Mouse (Mus musculus): Measurements from ENCODE around the gene Stx8. TPM values are rescaled to one million over a fixed set of nuclear protein-coding genes. Genes with fewer than 3 reads are reported as not detected.

Gene Stx8
- polyA plus RNA-seq, 1 experiment from 2014 or later, result 33.8 TPM

- Histone ChIP-seq H3K4me2 (no peak overlapping the region), H3K9me3 (replicated peaks) (no peaks in the 10 kb centered on the region), H3K27ac (no peak overlapping the region), H3K27me3 (replicated peaks) (no peaks in the 10 kb centered on the region), H3K9ac (no peak overlapping the region), H3K4me3 (no peak overlapping the region), H3K36me3 (no peaks in the 10 kb centered on the region), H3K4me1 (no peaks in the 10 kb centered on the region)
- ATAC-seq, result no peak
- 26% methylated on average over 3 of the region's 3 CpGs for WGBS (ENCODE audit: insufficient replicate concordance)
Measured at GRCm38 (mm10) chr11:68106053-68106452, 140.1 kb downstream of the Stx8 start.

- no peak overlapping the region for H3K27ac ChIP-seq
- H3K27me3 ChIP-seq (replicated peaks), result no peaks in the 10 kb centered on the region
- WGBS (ENCODE audit: insufficient replicate concordance), result 60% methylated on average over 11 of the region's 11 CpGs
- H3K4me3 ChIP-seq, result no peak overlapping the region
- no peaks in the 10 kb centered on the region for H3K36me3 ChIP-seq
- H3K9me3 ChIP-seq (replicated peaks), result no peaks in the 10 kb centered on the region
- no peak overlapping the region for H3K4me2 ChIP-seq
- no peaks in the 10 kb centered on the region for H3K4me1 ChIP-seq
- H3K9ac ChIP-seq, result no peak overlapping the region
- no peak for ATAC-seq
Measured at GRCm38 (mm10) chr11:68113454-68114100, 147.6 kb downstream of the Stx8 start.

GRCm38 (mm10) chr11:68114202-68114601 is 148.2 kb downstream of the Stx8 start:
- Histone ChIP-seq H3K9me3 (replicated peaks) (no peaks in the 10 kb centered on the region), H3K4me1 (no peaks in the 10 kb centered on the region), H3K27me3 (replicated peaks) (no peaks in the 10 kb centered on the region), H3K36me3 (no peaks in the 10 kb centered on the region), H3K27ac (no peak overlapping the region), H3K4me2 (no peak overlapping the region), H3K4me3 (no peak overlapping the region), H3K9ac (no peak overlapping the region)
- WGBS (ENCODE audit: insufficient replicate concordance), result 47% methylated on average over 6 of the region's 6 CpGs
- no peak for ATAC-seq

GRCm38 (mm10) chr11:68116157-68116556 is 150.2 kb downstream of the Stx8 start:
- no peaks in the 10 kb centered on the region for H3K27me3 ChIP-seq (replicated peaks)
- H3K9ac ChIP-seq, result no peak overlapping the region
- no peak for ATAC-seq
- no peaks in the 10 kb centered on the region for H3K36me3 ChIP-seq
- no peaks in the 10 kb centered on the region for H3K9me3 ChIP-seq (replicated peaks)
- H3K4me3 ChIP-seq, result no peak overlapping the region
- H3K27ac ChIP-seq, result no peak overlapping the region
- H3K4me2 ChIP-seq, result no peak overlapping the region
- WGBS (ENCODE audit: insufficient replicate concordance), result 35% methylated on average over 4 of the region's 4 CpGs
- H3K4me1 ChIP-seq, result no peaks in the 10 kb centered on the region

- Histone ChIP-seq H3K27me3 (replicated peaks) (no peaks in the 10 kb centered on the region), H3K4me3 (no peak overlapping the region), H3K4me1 (no peaks in the 10 kb centered on the region), H3K36me3 (no peaks in the 10 kb centered on the region), H3K9me3 (replicated peaks) (no peaks in the 10 kb centered on the region), H3K9ac (no peak overlapping the region), H3K27ac (no peak overlapping the region), H3K4me2 (no peak overlapping the region)
- ATAC-seq, result no peak
- 82% methylated on average over 10 of the region's 10 CpGs for WGBS (ENCODE audit: insufficient replicate concordance)
Measured at GRCm38 (mm10) chr11:68117878-68118660, 152.1 kb downstream of the Stx8 start.

GRCm38 (mm10) chr11:68118679-68119078 is 152.7 kb downstream of the Stx8 start:
- H3K4me1 ChIP-seq, result no peaks in the 10 kb centered on the region
- no peaks in the 10 kb centered on the region for H3K36me3 ChIP-seq
- no peak overlapping the region for H3K27ac ChIP-seq
- no peaks in the 10 kb centered on the region for H3K9me3 ChIP-seq (replicated peaks)
- no peak overlapping the region for H3K9ac ChIP-seq
- no peak overlapping the region for H3K4me3 ChIP-seq
- 81% methylated on average over 4 of the region's 4 CpGs for WGBS (ENCODE audit: insufficient replicate concordance)
- H3K27me3 ChIP-seq (replicated peaks), result no peaks in the 10 kb centered on the region
- no peak for ATAC-seq
- H3K4me2 ChIP-seq, result no peak overlapping the region

GRCm38 (mm10) chr11:68119136-68119535 is 153.1 kb downstream of the Stx8 start:
- Histone ChIP-seq H3K4me2 (no peak overlapping the region), H3K36me3 (no peaks in the 10 kb centered on the region), H3K9ac (no peak overlapping the region), H3K9me3 (replicated peaks) (no peaks in the 10 kb centered on the region), H3K27ac (no peak overlapping the region), H3K27me3 (replicated peaks) (no peaks in the 10 kb centered on the region), H3K4me1 (no peaks in the 10 kb centered on the region), H3K4me3 (no peak overlapping the region)
- ATAC-seq, result no peak
- 49% methylated on average over 13 of the region's 13 CpGs for WGBS (ENCODE audit: insufficient replicate concordance)

- H3K4me3 ChIP-seq, result no peak overlapping the region
- ATAC-seq, result no peak
- H3K36me3 ChIP-seq, result no peaks in the 10 kb centered on the region
- no peak overlapping the region for H3K27ac ChIP-seq
- no peaks in the 10 kb centered on the region for H3K9me3 ChIP-seq (replicated peaks)
- H3K4me1 ChIP-seq, result no peaks in the 10 kb centered on the region
- H3K4me2 ChIP-seq, result no peak overlapping the region
- 71% methylated on average over 6 of the region's 6 CpGs for WGBS (ENCODE audit: insufficient replicate concordance)
- H3K9ac ChIP-seq, result no peak overlapping the region
- H3K27me3 ChIP-seq (replicated peaks), result no peaks in the 10 kb centered on the region
Measured at GRCm38 (mm10) chr11:68121260-68121659, 155.3 kb downstream of the Stx8 start.

- no peaks in the 10 kb centered on the region for H3K4me1 ChIP-seq
- no peak overlapping the region for H3K27ac ChIP-seq
- H3K9ac ChIP-seq, result no peak overlapping the region
- no peak overlapping the region for H3K4me3 ChIP-seq
- no peaks in the 10 kb centered on the region for H3K9me3 ChIP-seq (replicated peaks)
- ATAC-seq, result no peak
- WGBS (ENCODE audit: insufficient replicate concordance), result 73% methylated on average over 6 of the region's 6 CpGs
- no peaks in the 10 kb centered on the region for H3K36me3 ChIP-seq
- H3K27me3 ChIP-seq (replicated peaks), result no peaks in the 10 kb centered on the region
- no peak overlapping the region for H3K4me2 ChIP-seq
Measured at GRCm38 (mm10) chr11:68121660-68122059, 155.7 kb downstream of the Stx8 start.

- Histone ChIP-seq H3K36me3 (no peaks in the 10 kb centered on the region), H3K27ac (no peak overlapping the region), H3K9ac (no peak overlapping the region), H3K4me3 (no peak overlapping the region), H3K27me3 (replicated peaks) (no peaks in the 10 kb centered on the region), H3K4me1 (no peaks in the 10 kb centered on the region), H3K4me2 (no peak overlapping the region), H3K9me3 (replicated peaks) (no peaks in the 10 kb centered on the region)
- ATAC-seq, result no peak
- WGBS (ENCODE audit: insufficient replicate concordance), result 75% methylated on average over 9 of the region's 9 CpGs
Measured at GRCm38 (mm10) chr11:68126071-68126470, 160.1 kb downstream of the Stx8 start.

GRCm38 (mm10) chr11:68134494-68134893 is 168.5 kb downstream of the Stx8 start:
- no peak overlapping the region for H3K4me2 ChIP-seq
- ATAC-seq, result no peak
- no peak overlapping the region for H3K9ac ChIP-seq
- H3K9me3 ChIP-seq (replicated peaks), result no peaks in the 10 kb centered on the region
- H3K4me1 ChIP-seq, result no peaks in the 10 kb centered on the region
- H3K4me3 ChIP-seq, result no peak overlapping the region
- no peak overlapping the region for H3K27ac ChIP-seq
- no peaks in the 10 kb centered on the region for H3K36me3 ChIP-seq
- H3K27me3 ChIP-seq (replicated peaks), result no peaks in the 10 kb centered on the region
- WGBS (ENCODE audit: insufficient replicate concordance), result 56% methylated on average over 7 of the region's 7 CpGs

- H3K4me2 ChIP-seq, result no peak overlapping the region
- no peak overlapping the region for H3K9ac ChIP-seq
- H3K27ac ChIP-seq, result no peak overlapping the region
- H3K9me3 ChIP-seq (replicated peaks), result no peaks in the 10 kb centered on the region
- no peak for ATAC-seq
- no peaks in the 10 kb centered on the region for H3K4me1 ChIP-seq
- H3K36me3 ChIP-seq, result no peaks in the 10 kb centered on the region
- H3K27me3 ChIP-seq (replicated peaks), result no peaks in the 10 kb centered on the region
- no peak overlapping the region for H3K4me3 ChIP-seq
- 37% methylated on average over 9 of the region's 9 CpGs for WGBS (ENCODE audit: insufficient replicate concordance)
Measured at GRCm38 (mm10) chr11:68135350-68135749, 169.4 kb downstream of the Stx8 start.

Data from liver, embryonic 12.5 days (tissue).